Mouse (Mus musculus) erythroid progenitor cell, adult 5-6 weeks (primary cell): Measurements from ENCODE around the gene Mfsd4b1. TPM values are rescaled to one million over a fixed set of nuclear protein-coding genes. Genes with fewer than 3 reads are reported as not detected.

ENCODE experiments used
- ATAC-seq: replicated peaks from 2 replicates; pipeline ENCODE4 v1.8.0; 2016; ENCODE audit warnings: moderate number of reproducible peaks, mild to moderate bottlenecking, moderate TSS enrichment, inconsistent platforms; ENCODE audit not compliant: poor library complexity, low FRiP score, severe bottlenecking
- total RNA-seq, 2 experiments: library from RNA; stranded (forward) in 1 of 2; stranded (reverse) in 1 of 2; fragments of 150-400 nt in 1 of 2; fragments of 186-747, 209-891 nt in 1 of 2; gene quantifications; 2 replicates each; pipeline versions ENCODE4 v1.2.3 to v1.2.4; 2015 to 2017; ENCODE audit warnings: low replicate concordance in 2 of 2

Gene Mfsd4b1
- total RNA-seq (2015; ENCODE audit: low replicate concordance) (not detected in 2 replicates), total RNA-seq (2017; ENCODE audit: low replicate concordance) (not detected in 2 replicates)

- peak; percentile 57 for ATAC-seq
These were observed at the start of gene Mfsd4b1 for GRCm38 (mm10) chr10:40024554-40025428. TSS of gene Mfsd4b1 (minus strand) at chr10:40025268.

GRCm38 (mm10) chr10:40073608-40074007 lies 48.5 kb upstream of the Mfsd4b1 start:
- ATAC-seq: no peak

DNA sequence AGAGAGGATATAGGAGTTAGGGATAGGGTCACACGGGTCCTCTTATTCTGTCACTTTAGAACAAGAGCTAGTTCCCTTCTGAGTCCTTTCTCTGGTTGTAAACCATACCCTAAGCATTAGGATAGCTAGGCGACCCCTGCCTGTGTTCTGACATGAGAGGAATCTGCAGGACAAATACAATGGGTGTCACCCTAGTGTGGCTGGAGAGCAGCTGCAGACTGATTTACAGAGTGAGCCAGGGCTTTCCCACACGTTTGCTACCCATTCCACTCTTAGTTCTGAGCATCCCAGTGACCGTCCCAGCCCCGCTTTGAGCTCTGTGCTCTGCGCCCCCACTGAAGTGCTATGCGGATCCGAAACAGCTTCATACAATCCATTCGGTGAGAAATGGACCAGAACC lies 45.6 kb upstream of the Mfsd4b1 start:
- ATAC-seq: no peak

DNA sequence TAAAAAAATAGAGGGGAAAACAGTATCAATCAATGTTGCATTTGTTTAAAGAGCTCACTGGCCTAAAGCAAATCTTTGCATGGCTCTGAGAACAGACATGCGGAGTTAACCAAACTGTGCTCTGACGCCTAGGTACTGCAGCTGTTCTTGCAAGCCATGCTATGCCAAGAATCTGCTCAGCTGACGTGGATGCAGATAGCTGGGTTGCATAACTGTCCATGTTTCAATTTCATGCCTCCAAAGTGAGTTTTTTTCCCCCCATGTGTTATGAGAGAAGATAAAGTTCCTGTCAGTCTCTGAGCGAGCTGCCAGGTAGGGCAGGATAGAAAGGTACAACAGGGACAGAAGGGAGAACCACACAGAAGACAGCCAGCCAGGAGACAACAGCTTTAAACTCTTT lies 44.2 kb upstream of the Mfsd4b1 start:
- no peak for ATAC-seq

DNA sequence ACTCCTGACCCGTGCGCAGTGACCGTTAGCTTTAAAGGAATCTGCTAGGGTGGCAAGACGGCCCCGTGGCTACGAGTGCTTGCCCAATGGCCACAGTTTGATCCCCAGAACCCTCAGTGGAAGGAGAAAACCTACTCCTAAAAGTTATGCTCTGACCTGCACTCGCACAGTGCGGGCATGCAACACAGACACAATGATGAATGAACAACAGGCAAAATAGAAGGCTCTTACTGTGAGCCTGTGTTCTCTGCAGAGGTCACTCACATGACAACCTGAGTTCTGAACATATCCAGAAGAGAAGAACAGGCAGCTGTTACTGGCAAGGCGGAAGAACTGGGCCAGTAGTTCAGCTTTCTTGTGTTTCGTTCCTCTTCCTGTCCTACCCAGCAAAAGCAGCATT lies 43.5 kb upstream of the Mfsd4b1 start:
- ATAC-seq: no peak

DNA sequence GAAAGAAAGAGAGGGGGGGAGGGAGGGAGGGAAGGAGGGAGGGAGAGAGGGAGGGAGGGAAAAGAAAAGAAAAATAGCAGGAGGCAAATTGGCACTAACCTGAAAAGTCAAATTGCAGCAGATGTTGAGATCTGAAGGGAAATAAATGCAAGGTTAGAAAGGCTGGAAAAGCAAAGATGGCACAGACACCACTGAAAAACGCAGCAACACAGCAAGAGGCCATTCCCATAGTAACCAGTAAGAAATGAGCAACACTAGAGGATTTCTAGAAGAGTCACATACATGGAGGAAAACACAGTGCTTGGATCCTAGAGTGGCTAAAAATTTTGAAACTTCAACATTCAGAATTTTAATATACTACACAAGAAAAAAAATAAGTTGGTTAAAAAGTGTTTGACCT lies 42.5 kb upstream of the Mfsd4b1 start:
- no peak for ATAC-seq

DNA sequence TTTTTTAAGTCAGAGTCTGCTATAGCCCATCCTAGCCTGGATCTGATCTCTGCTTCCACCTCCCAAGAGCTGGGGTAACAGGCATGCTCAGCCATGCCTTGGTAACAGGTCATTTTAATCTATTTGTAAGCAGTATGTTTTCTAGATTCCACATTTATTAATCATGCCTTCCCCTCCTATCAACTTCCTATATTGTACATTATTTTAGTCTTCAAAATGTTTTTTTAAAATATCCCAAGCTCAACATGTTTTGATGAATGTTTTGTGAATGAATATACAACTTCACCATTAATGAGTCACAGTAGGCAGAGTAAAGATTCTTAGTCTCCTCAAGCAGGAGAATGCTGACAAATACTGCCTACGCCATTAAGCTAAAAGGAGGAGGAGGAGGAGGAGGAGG lies 42.0 kb upstream of the Mfsd4b1 start:
- no peak for ATAC-seq

DNA sequence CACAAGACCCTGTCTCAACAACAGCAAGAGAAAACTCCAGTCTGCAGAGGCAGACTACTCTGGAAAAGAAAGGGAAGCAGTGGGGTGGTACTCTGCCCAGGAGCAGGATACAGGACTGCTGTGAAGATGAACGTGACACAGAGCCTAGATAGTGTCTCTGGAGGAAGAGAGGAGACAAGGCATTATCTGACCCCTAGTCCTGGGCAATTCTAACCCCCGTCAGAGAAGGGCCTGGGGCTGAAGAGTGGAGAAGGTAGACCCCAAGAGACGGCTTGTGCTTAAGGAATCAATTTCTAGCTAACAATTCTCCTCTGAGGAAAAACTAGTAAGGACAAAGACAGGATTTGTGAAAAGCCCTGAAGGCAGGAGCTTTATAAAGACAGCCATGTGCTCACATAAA lies 40.3 kb upstream of the Mfsd4b1 start:
- no peak for ATAC-seq

DNA sequence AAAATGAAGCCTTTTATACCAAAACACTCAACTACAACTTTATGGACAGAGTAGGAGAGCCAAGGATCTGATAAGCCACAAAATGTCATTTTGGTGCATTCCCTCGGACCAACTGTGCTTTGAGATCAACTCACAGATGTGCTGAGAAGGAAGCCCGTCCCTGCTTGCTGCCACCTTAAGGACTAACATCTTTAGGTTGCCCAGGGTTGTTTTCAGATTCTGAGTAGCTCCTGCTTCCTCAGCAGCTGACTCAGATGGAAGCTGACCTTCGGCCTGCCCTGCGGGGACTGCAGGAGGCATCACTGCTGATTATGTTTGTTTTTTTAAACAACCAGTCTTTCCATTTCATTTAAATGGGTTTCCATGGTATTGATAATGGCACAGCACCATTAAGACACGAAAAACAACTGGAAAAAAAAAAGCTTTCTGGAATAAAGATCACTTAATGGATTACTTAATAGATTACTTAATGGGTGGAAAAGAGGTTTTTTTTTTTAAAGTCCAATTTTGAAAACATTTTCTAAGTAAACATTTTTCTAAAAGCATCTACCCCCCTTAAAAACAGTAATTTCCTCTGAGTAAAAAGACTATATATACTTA lies 38.3 kb upstream of the Mfsd4b1 start:
- ATAC-seq: no peak

GRCm38 (mm10) chr10:40062812-40063211 lies 37.7 kb upstream of the Mfsd4b1 start:
- no peak for ATAC-seq

DNA sequence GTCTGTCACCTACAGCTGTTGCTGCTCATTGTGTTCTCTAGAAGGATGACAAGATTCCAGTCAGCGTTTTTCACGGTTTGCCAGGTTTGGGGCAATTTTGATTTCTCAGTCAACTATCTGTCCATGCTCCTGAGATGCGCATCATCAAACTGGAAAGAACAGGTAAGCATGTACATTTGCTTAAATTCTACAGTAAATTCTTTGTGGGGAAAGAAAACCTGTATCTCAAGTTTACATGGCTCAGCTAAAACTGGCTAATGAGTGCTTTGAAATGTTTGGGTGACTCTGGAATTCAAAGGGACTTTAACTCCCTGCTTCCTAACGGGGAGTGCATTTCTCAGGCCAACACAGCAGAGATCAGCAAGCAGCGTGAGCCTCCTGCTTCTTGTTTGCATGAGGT lies 36.9 kb upstream of the Mfsd4b1 start:
- ATAC-seq: no peak

DNA sequence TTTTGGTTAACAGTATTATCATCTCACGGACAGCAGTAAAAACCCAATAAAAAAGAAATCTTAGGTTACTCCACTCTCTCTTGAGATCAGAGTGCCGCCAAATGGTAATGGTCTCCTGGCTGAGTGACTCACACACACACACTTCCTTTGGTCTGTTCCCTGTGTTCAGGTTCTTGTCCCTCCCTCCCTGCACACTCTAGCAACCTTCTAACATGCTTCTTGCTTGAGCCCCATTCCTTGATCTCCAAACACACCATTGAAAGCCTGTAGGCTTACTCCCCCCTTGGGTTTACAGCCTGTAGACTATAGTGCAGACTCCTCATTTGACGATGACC lies 33.7 kb upstream of the Mfsd4b1 start:
- ATAC-seq: no peak

GRCm38 (mm10) chr10:40058062-40058785 lies 33.2 kb upstream of the Mfsd4b1 start:
- ATAC-seq: no peak

DNA sequence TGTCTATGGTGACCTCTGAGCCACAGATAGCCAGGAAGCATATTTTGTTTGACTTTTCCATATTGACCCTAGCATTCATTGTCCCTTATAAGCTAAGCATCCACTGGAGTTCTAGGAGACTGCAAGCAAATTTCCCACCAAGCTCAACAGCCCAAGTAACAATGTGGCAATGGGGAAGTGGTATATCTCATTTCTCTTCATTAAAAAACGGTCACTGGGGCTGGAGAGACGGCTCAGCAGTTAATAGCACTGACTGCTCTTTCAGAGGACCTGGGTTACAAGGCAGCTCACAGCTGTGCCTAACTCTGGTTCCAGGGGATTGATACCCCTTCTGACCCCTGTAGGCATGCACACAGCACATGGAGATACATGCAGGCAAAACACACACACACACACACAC lies 32.5 kb upstream of the Mfsd4b1 start:
- ATAC-seq: no peak

GRCm38 (mm10) chr10:40054455-40054854 lies 29.4 kb upstream of the Mfsd4b1 start:
- ATAC-seq: no peak

DNA sequence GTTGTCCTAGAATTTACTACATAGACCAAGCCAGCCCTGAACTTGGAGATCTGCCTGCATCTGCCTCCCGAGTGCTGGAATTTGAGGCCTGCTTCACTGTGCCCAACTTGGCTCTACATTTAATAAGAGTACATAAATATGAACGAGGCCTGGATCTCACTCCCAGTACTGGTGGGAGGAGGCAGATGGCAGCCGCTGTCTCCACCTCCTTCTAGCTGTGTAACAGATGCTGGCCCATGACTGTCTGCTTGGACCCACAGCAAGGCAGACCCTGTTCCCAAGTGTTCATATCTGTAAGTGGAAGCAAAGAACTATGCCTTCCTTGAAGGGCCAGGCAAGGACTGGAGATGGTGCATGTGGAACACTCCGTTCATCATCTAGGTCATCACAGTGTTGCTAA lies 28.8 kb upstream of the Mfsd4b1 start:
- ATAC-seq: no peak

DNA sequence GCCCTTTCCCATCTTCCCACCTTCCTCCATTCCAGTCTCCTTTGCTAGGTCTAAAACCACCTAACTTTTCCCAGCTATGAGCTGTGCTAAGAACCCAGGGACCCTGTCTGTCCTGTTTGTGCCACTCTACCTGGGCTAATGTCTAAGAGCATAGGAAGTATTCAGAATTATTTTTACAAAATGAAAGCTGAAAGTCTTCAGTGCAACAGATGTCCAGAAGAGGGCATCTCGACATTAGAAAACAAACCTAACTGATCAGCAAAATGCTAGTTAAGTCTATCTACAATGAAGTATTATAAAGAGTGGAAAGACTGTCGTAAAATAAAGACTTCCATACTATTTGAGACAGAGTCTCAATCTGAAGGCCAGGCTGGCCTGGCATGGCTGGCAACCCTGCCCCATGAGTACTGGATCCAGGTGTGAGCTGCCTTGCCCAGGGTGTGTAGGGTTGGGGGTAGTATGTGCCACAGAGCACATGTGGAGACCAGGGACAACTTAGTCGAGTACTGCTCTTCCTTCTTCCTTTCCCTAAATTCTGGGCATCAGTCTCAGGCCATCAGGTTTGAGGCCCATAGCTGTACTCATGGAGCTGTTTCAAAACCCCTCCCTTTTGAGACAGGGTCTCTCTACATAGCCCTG lies 28.3 kb upstream of the Mfsd4b1 start:
- ATAC-seq: no peak; the same call in 1 of the 2 replicates

DNA sequence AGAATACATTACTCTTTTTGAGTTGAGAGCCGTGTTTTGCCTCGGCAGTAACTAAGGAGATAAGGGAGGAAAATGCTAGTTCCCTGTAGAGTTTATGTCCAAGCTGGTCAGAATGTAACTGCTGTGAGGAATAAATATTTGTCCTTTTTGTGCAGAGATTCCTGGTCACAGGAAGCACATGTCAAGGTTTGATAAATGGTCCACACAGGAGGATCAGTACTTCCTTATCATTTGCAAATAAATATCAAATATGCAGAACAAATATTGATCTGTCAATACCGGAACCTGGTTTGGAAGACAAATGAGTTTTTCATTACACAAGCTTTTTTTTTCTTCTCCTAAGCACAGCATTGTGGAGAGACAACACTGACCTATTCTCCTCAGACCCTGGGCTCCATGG lies 26.9 kb upstream of the Mfsd4b1 start:
- ATAC-seq: no peak

- ATAC-seq: no peak
These were observed 25.7 kb upstream of the Mfsd4b1 start for GRCm38 (mm10) chr10:40050763-40051162.

GRCm38 (mm10) chr10:40041339-40041738 lies 16.3 kb upstream of the Mfsd4b1 start:
- no peak for ATAC-seq
